Mouse (Mus musculus) cortical plate, adult 2 months (tissue): ENCODE data around the gene Clrn2.

Experiments
- CTCF ChIP-seq: fragments of 200-500 bp; IDR thresholded peaks from 2 replicates; pipeline ENCODE4 v1.5.1; 2011; ENCODE audit warnings: mild to moderate bottlenecking, control low read depth, low read length; ENCODE audit not compliant: insufficient read depth; ENCODE audit errors: extremely low read depth
- POLR2A ChIP-seq: fragments of 200-500 bp; IDR thresholded peaks from 2 replicates; pipeline ENCODE4 v1.6.1; 2011; ENCODE audit warnings: mild to moderate bottlenecking, low read length, control low read depth; ENCODE audit not compliant: insufficient read depth; ENCODE audit errors: extremely low read depth

GRCm38 (mm10) chr5:45406129-45406528, 47.4 kb upstream of the Clrn2 start:
- no peak for TF ChIP-seq CTCF
- TF ChIP-seq POLR2A = no peak
